Mouse (Mus musculus) megakaryocyte, embryonic 14.5 days (primary cell): ENCODE data around the gene Csrnp1.

Source experiments
- FLI1 ChIP-seq: IDR thresholded peaks from 2 replicates; pipeline ENCODE4 v1.6.1; 2012; ENCODE audit warnings: low read length, inconsistent platforms, mixed read lengths
- GATA1 ChIP-seq: IDR thresholded peaks from 3 replicates; pipeline ENCODE4 v1.6.1; 2012; ENCODE audit warnings: mixed read lengths, low read length, inconsistent platforms, borderline replicate concordance

DNA sequence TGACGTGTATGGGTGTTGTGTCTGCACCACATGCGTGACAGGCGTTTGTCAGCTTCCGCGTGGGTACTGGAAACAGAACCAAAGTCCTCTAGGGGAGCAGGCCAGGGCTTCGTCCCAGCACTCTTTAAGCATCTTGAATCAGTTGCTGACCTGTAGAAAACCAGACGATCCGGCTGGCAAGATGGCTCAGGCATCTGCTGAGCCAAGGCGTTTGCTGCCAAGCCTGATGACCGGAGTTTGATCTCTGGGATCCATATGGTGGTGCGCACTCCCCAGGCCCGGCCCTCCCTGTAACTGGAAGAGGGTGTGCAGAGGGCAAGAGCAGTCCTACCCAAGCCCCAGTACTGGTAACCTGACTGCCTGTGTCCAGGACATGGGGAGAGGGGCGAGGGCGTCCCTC is 42.6 kb downstream of the Csrnp1 start:
- TF ChIP-seq GATA1 (no peak), FLI1 (no peak)
